Mouse (Mus musculus): ENCODE results near the gene Myh13. TPM values are rescaled to one million over a fixed set of nuclear protein-coding genes. Genes with fewer than 3 reads are reported as not detected.

Myh13 gene
- total RNA-seq, 4 experiments from 2014 or later: 2.0 to 3.4 (median 2.8) TPM

GRCm38 (mm10) chr11:67386815-67387415, 65.5 kb downstream of the Myh13 start:
- DNase-seq (ENCODE audit: low spot score in 2 of 2): no peak

- DNase-seq (ENCODE audit: low spot score in 2 of 2): no peak
Observed at GRCm38 (mm10) chr11:67390679-67391384, 69.4 kb downstream of the Myh13 start.

GRCm38 (mm10) chr11:67392369-67392768, 70.9 kb downstream of the Myh13 start:
- no peak for DNase-seq (ENCODE audit: low spot score in 2 of 2)

- DNase-seq (ENCODE audit: low spot score in 2 of 2): no peak
Observed at GRCm38 (mm10) chr11:67400956-67401355, 79.5 kb downstream of the Myh13 start.

- DNase-seq (ENCODE audit: low spot score in 2 of 2): no peak
Observed at GRCm38 (mm10) chr11:67414346-67414940, 93.0 kb downstream of the Myh13 start.

Other genes starting within 250 kb of the Myh13 start
- gene Myh3, start 243.4 kb upstream of the Myh13 start, total RNA-seq (2022): 1 to 10 TPM; 4.4 to 9.9 (median 6.9) TPM
- gene Myh2, start 150.6 kb upstream of the Myh13 start, total RNA-seq (2022): 1,000 to 10,000 TPM; 1,182 to 1,409 (median 1,293) TPM
- 1,000 to 10,000 TPM; 1,688 to 2,471 (median 2,214) TPM for gene Myh1, start 121.6 kb upstream of the Myh13 start, total RNA-seq (2022)
- gene Myh4, start 83.6 kb upstream of the Myh13 start, total RNA-seq (2022): over 10,000 TPM; 26,295 to 29,387 (median 28,090) TPM
- gene Myh8, start 44.5 kb upstream of the Myh13 start, total RNA-seq (2022): 100 to 1,000 TPM; 123 to 172 (median 152) TPM
- gene Gas7, start 133.8 kb downstream of the Myh13 start, total RNA-seq (2022): 1 to 10 TPM; 4.2 to 7.8 (median 5.1) TPM